Mouse (Mus musculus): ENCODE data around the gene Stk17b. TPM values are rescaled to one million over a fixed set of nuclear protein-coding genes. Genes with fewer than 3 reads are reported as not detected.

The Stk17b gene
- polyA plus RNA-seq, 1 experiment from 2014 or later = 17.1 TPM

GRCm38 (mm10) chr1:53808229-53808628 lies 23.2 kb upstream of the Stk17b start:
- no peak for TF ChIP-seq CTCF (IDR thresholded peaks at IDR 0.05; ENCODE audit: low read depth)
- Histone ChIP-seq H3K4me1 (replicated peaks; ENCODE audit: control insufficient read depth, insufficient read depth, low read length) (no peaks in the 10 kb centered on the region), H3K27me3 (replicated peaks; ENCODE audit: control insufficient read depth, insufficient read depth, low read length) (no peaks in the 10 kb centered on the region), H3K9me3 (ENCODE audit: control insufficient read depth) (no peaks in the 10 kb centered on the region), H3K4me2 (replicated peaks; ENCODE audit: low read depth) (no peak overlapping the region), H3K9ac (ENCODE audit: low read depth, low read length) (no peak overlapping the region), H3K4me3 (ENCODE audit: low read depth, low read length) (no peak overlapping the region), H3K27ac (ENCODE audit: low read depth, low read length) (no peak overlapping the region), H3K36me3 (ENCODE audit: control insufficient read depth, insufficient read depth) (no peaks in the 10 kb centered on the region)
- no peak for ATAC-seq
- WGBS = 65% methylated on average over 2 of the region's 2 CpGs

- Histone ChIP-seq H3K9ac (ENCODE audit: low read depth, low read length) (no peak overlapping the region), H3K9me3 (ENCODE audit: control insufficient read depth) (no peaks in the 10 kb centered on the region), H3K27ac (ENCODE audit: low read depth, low read length) (no peak overlapping the region), H3K36me3 (ENCODE audit: control insufficient read depth, insufficient read depth) (no peaks in the 10 kb centered on the region), H3K4me1 (replicated peaks; ENCODE audit: control insufficient read depth, insufficient read depth, low read length) (no peaks in the 10 kb centered on the region), H3K27me3 (replicated peaks; ENCODE audit: control insufficient read depth, insufficient read depth, low read length) (no peaks in the 10 kb centered on the region), H3K4me2 (replicated peaks; ENCODE audit: low read depth) (no peak overlapping the region), H3K4me3 (ENCODE audit: low read depth, low read length) (no peak overlapping the region)
- peak; percentile 91 for ATAC-seq
- TF ChIP-seq CTCF (IDR thresholded peaks at IDR 0.05; ENCODE audit: low read depth) = no peak
- 26% methylated on average over 3 of the region's 3 CpGs for WGBS
These were observed 12.8 kb upstream of the Stk17b start for GRCm38 (mm10) chr1:53797811-53798210.

- no peak overlapping the region for H3K4me2 ChIP-seq (replicated peaks; ENCODE audit: low read depth)
- no peak for ATAC-seq
- no peak for TF ChIP-seq CTCF (IDR thresholded peaks at IDR 0.05; ENCODE audit: low read depth)
These were observed 12.1 kb upstream of the Stk17b start for GRCm38 (mm10) chr1:53797074-53797473.

GRCm38 (mm10) chr1:53796271-53796670 lies 11.2 kb upstream of the Stk17b start:
- H3K36me3 ChIP-seq (ENCODE audit: control insufficient read depth, insufficient read depth) = no peaks in the 10 kb centered on the region
- H3K4me1 ChIP-seq (replicated peaks; ENCODE audit: control insufficient read depth, insufficient read depth, low read length) = no peaks in the 10 kb centered on the region
- no peaks in the 10 kb centered on the region for H3K9me3 ChIP-seq (ENCODE audit: control insufficient read depth)
- no peak overlapping the region for H3K27ac ChIP-seq (ENCODE audit: low read depth, low read length)
- no peak overlapping the region for H3K4me2 ChIP-seq (replicated peaks; ENCODE audit: low read depth)
- no peaks in the 10 kb centered on the region for H3K27me3 ChIP-seq (replicated peaks; ENCODE audit: control insufficient read depth, insufficient read depth, low read length)
- ATAC-seq = no peak
- no peak overlapping the region for H3K4me3 ChIP-seq (ENCODE audit: low read depth, low read length)
- H3K9ac ChIP-seq (ENCODE audit: low read depth, low read length) = no peak overlapping the region
- TF ChIP-seq CTCF (IDR thresholded peaks at IDR 0.05; ENCODE audit: low read depth) = no peak
- 90% methylated on average over 6 of the region's 6 CpGs for WGBS

More at GRCm38 (mm10) chr1:53797074-53797473, 12.1 kb upstream of the Stk17b start:
- H3K9ac ChIP-seq (ENCODE audit: low read depth, low read length) = no peak overlapping the region
- H3K4me3 ChIP-seq (ENCODE audit: low read depth, low read length) = no peak overlapping the region
- H3K27me3 ChIP-seq (replicated peaks; ENCODE audit: control insufficient read depth, insufficient read depth, low read length) = no peaks in the 10 kb centered on the region
- no peaks in the 10 kb centered on the region for H3K9me3 ChIP-seq (ENCODE audit: control insufficient read depth)
- H3K4me1 ChIP-seq (replicated peaks; ENCODE audit: control insufficient read depth, insufficient read depth, low read length) = no peaks in the 10 kb centered on the region
- no peaks in the 10 kb centered on the region for H3K36me3 ChIP-seq (ENCODE audit: control insufficient read depth, insufficient read depth)
- H3K27ac ChIP-seq (ENCODE audit: low read depth, low read length) = no peak overlapping the region
- 71% methylated on average over 5 of the region's 5 CpGs for WGBS

GRCm38 (mm10) chr1:53795591-53795990 lies 10.6 kb upstream of the Stk17b start:
- H3K27me3 ChIP-seq (replicated peaks; ENCODE audit: control insufficient read depth, insufficient read depth, low read length) = no peaks in the 10 kb centered on the region
- ATAC-seq = no peak
- no peak overlapping the region for H3K27ac ChIP-seq (ENCODE audit: low read depth, low read length)
- no peaks in the 10 kb centered on the region for H3K36me3 ChIP-seq (ENCODE audit: control insufficient read depth, insufficient read depth)
- TF ChIP-seq CTCF (IDR thresholded peaks at IDR 0.05; ENCODE audit: low read depth) = no peak
- no peak overlapping the region for H3K4me3 ChIP-seq (ENCODE audit: low read depth, low read length)
- no peaks in the 10 kb centered on the region for H3K4me1 ChIP-seq (replicated peaks; ENCODE audit: control insufficient read depth, insufficient read depth, low read length)
- no peak overlapping the region for H3K9ac ChIP-seq (ENCODE audit: low read depth, low read length)
- H3K4me2 ChIP-seq (replicated peaks; ENCODE audit: low read depth) = no peak overlapping the region
- WGBS = 69% methylated on average over 4 of the region's 4 CpGs
- H3K9me3 ChIP-seq (ENCODE audit: control insufficient read depth) = no peaks in the 10 kb centered on the region

- whole genome bisulfite sequencing = 93% methylated on average over 5 of the region's 5 CpGs
These were observed 10.1 kb upstream of the Stk17b start for GRCm38 (mm10) chr1:53795081-53795480.

GRCm38 (mm10) chr1:53794279-53794678 lies 9.3 kb upstream of the Stk17b start:
- no peaks in the 10 kb centered on the region for H3K9me3 ChIP-seq (ENCODE audit: control insufficient read depth)
- H3K36me3 ChIP-seq (ENCODE audit: control insufficient read depth, insufficient read depth) = no peaks in the 10 kb centered on the region
- no peak for TF ChIP-seq CTCF (IDR thresholded peaks at IDR 0.05; ENCODE audit: low read depth)
- no peaks in the 10 kb centered on the region for H3K27me3 ChIP-seq (replicated peaks; ENCODE audit: control insufficient read depth, insufficient read depth, low read length)
- H3K9ac ChIP-seq (ENCODE audit: low read depth, low read length) = no peak overlapping the region
- no peak overlapping the region for H3K4me3 ChIP-seq (ENCODE audit: low read depth, low read length)
- H3K27ac ChIP-seq (ENCODE audit: low read depth, low read length) = no peak overlapping the region
- no peak overlapping the region for H3K4me2 ChIP-seq (replicated peaks; ENCODE audit: low read depth)
- 44% methylated on average over 2 of the region's 2 CpGs for WGBS
- ATAC-seq = peak; percentile 56; the same call in 1 of the 2 replicates
- no peaks in the 10 kb centered on the region for H3K4me1 ChIP-seq (replicated peaks; ENCODE audit: control insufficient read depth, insufficient read depth, low read length)

More at GRCm38 (mm10) chr1:53795081-53795480, 10.1 kb upstream of the Stk17b start:
- Histone ChIP-seq H3K4me3 (ENCODE audit: low read depth, low read length) (no peak overlapping the region), H3K9ac (ENCODE audit: low read depth, low read length) (no peak overlapping the region), H3K27me3 (replicated peaks; ENCODE audit: control insufficient read depth, insufficient read depth, low read length) (no peaks in the 10 kb centered on the region), H3K9me3 (ENCODE audit: control insufficient read depth) (no peaks in the 10 kb centered on the region), H3K36me3 (ENCODE audit: control insufficient read depth, insufficient read depth) (no peaks in the 10 kb centered on the region), H3K4me1 (replicated peaks; ENCODE audit: control insufficient read depth, insufficient read depth, low read length) (no peaks in the 10 kb centered on the region), H3K27ac (ENCODE audit: low read depth, low read length) (no peak overlapping the region), H3K4me2 (replicated peaks; ENCODE audit: low read depth) (no peak overlapping the region)
- no peak for ATAC-seq
- no peak for TF ChIP-seq CTCF (IDR thresholded peaks at IDR 0.05; ENCODE audit: low read depth)
